Mouse (Mus musculus) heart, embryonic 12.5 days (tissue): Measurements from ENCODE around the gene Rps25. TPM values are rescaled to one million over a fixed set of nuclear protein-coding genes. Genes with fewer than 3 reads are reported as not detected.

Experiments
- ATAC-seq: fragments of 200-750 bp; cut with Nextera tagmentation; 2 replicates; pipeline ENCODE4 v1.8.0; 2017; ENCODE audit warnings: moderate TSS enrichment, moderate library complexity; ENCODE audit not compliant: insufficient number of reproducible peaks, low FRiP score
- H3K27ac ChIP-seq: fragments of 300-500 bp; sonication (generic); 2 replicates; pipeline ENCODE4 v1.5.1; 2016; ENCODE audit warnings: mild to moderate bottlenecking, moderate library complexity; ENCODE audit not compliant: poor library complexity, severe bottlenecking
- H3K27me3 ChIP-seq: fragments of 300-500 bp; sonication (generic); replicated peaks from 2 replicates; pipeline ENCODE4 v1.6.1; 2016; ENCODE audit warnings: mild to moderate bottlenecking, moderate library complexity
- H3K36me3 ChIP-seq: fragments of 300-500 bp; sonication (generic); 2 replicates; pipeline ENCODE4 v1.6.1; 2016; ENCODE audit warnings: mild to moderate bottlenecking, moderate library complexity
- H3K4me1 ChIP-seq: fragments of 300-500 bp; sonication (generic); replicated peaks from 2 replicates; pipeline ENCODE4 v1.6.1; 2016; ENCODE audit warnings: mild to moderate bottlenecking
- H3K4me2 ChIP-seq: fragments of 300-500 bp; sonication (generic); 2 replicates; pipeline ENCODE4 v1.6.1; 2016; ENCODE audit warnings: mild to moderate bottlenecking, moderate library complexity
- H3K4me3 ChIP-seq: fragments of 300-500 bp; sonication (generic); 2 replicates; pipeline ENCODE4 v1.5.1; 2016; ENCODE audit warnings: mild to moderate bottlenecking
- H3K9ac ChIP-seq: fragments of 300-500 bp; sonication (generic); 2 replicates; pipeline ENCODE4 v1.6.1; 2016; ENCODE audit warnings: mild to moderate bottlenecking, moderate library complexity
- H3K9me3 ChIP-seq: fragments of 300-500 bp; sonication (generic); replicated peaks from 2 replicates; pipeline ENCODE4 v1.6.1; 2016; ENCODE audit warnings: mild to moderate bottlenecking, moderate library complexity
- WGBS: fragments of 180-500 bp; shearing (Covaris S2); methylation state at CpG from one replicate; pipeline ENCODE4 v1.1.7; 2016; 5-methylcytosine and 5-hydroxymethylcytosine counted together
- microRNA-seq: library from miRNA; unstranded; fragments of <30 nt; microRNA quantifications from one replicate; pipeline ENCODE4, GENCODE M21; 2017
- polyA plus RNA-seq: library from polyadenylated mRNA; unstranded; fragments of >200 nt; fragmentation: Nextera tagmentation; extraction: Ambion mirVana; gene quantifications from 2 replicates; pipeline ENCODE4 v1.2.1, GENCODE M21; 2016

Rps25 gene
- polyA plus RNA-seq, 1 experiment from 2014 or later, result 1,234 TPM

DNA sequence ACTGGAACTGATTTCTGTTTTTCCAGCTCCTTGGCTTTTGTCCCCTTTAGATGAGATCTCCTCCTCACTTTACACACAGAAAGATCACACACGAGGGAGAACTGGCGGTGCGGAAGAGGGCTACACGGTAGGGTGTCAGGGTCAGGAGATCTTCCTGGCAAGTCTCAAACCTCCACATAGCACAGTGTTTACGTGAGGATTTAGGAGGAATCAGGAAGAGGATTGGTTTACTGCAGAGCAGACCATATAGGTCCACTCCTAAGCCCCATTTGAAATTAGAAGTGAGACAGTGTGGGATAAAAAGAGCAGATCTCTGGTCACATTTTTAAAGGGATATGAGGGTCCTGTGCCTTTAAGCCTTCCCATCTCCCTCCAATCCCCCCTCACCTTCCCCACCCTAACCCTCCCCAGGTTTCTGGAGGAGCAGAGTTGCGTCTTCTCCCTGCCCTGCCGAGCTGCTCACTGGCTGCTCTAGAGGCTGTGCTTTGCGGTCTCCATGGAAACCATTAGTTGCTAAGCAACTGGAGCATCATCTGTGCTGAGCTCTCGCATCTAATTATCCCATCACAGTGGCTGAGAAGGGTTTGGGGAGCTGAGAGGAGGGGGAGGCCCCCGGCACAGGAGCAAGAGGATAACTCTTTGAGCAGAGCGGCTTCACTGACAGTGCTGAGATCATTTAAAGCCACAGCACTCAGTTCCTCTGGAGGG is 50.2 kb downstream of the Rps25 start:
- H3K9me3 ChIP-seq, result no peaks in the 10 kb centered on the region
- 11% methylated on average over 11 of the region's 11 CpGs for WGBS
- peaks cover 5% of the 10 kb centered on the region; the same call in 1 of the 2 replicates for H3K4me1 ChIP-seq
- no peaks in the 10 kb centered on the region for H3K36me3 ChIP-seq
- no peak overlapping the region for H3K4me2 ChIP-seq
- H3K4me3 ChIP-seq, result no peak overlapping the region
- no peak overlapping the region for H3K9ac ChIP-seq
- no peak overlapping the region for H3K27ac ChIP-seq
- peaks cover 61% of the 10 kb centered on the region for H3K27me3 ChIP-seq
- ATAC-seq, result no peak

Small RNAs within 50 kb of the gene (microRNA-seq; reads per million reads assigned to microRNA genes)
- gene Mir7085, result not detected

Other genes with a start within 250 kb of the Rps25 start
- gene Cbl, start 173.1 kb upstream of the Rps25 start, polyA plus RNA-seq, result 18.3 and 20.0 TPM in 2 replicates
- not detected in 2 replicates for gene Ccdc153, start 166.5 kb upstream of the Rps25 start, polyA plus RNA-seq
- not detected in 2 replicates for gene Pdzd3, start 155.7 kb upstream of the Rps25 start, polyA plus RNA-seq
- 6.9 and 7.7 TPM in 2 replicates for gene Nlrx1, start 138.5 kb upstream of the Rps25 start, polyA plus RNA-seq
- 4.3 and 4.6 TPM in 2 replicates for gene Abcg4, start 118.5 kb upstream of the Rps25 start, polyA plus RNA-seq
- 16.5 and 18.3 TPM in 2 replicates for gene Hinfp, start 101.5 kb upstream of the Rps25 start, polyA plus RNA-seq
- gene C2cd2l, start 86.9 kb upstream of the Rps25 start, polyA plus RNA-seq, result 8.6 and 10.3 TPM in 2 replicates
- 29.7 and 31.4 TPM in 2 replicates for gene Dpagt1, start 81.1 kb upstream of the Rps25 start, polyA plus RNA-seq
- gene H2afx, start 72.4 kb upstream of the Rps25 start, polyA plus RNA-seq, result 221 and 231 TPM in 2 replicates
- gene Hmbs, start 62.9 kb upstream of the Rps25 start, polyA plus RNA-seq, result 158 and 176 TPM in 2 replicates
- 19.7 and 21.8 TPM in 2 replicates for gene Vps11, start 45.5 kb upstream of the Rps25 start, polyA plus RNA-seq
- 21.5 and 23.6 TPM in 2 replicates for gene Hyou1, start 27.6 kb upstream of the Rps25 start, polyA plus RNA-seq
- gene Slc37a4, start 10.3 kb upstream of the Rps25 start, polyA plus RNA-seq, result 28.1 and 33.0 TPM in 2 replicates
- 82.6 and 85.2 TPM in 2 replicates for gene Trappc4, start 461 bp downstream of the Rps25 start, polyA plus RNA-seq
- gene Ccdc84, start 11.4 kb downstream of the Rps25 start, polyA plus RNA-seq, result 19.1 and 21.6 TPM in 2 replicates
- not detected in 2 replicates for gene Foxr1, start 34.0 kb downstream of the Rps25 start, polyA plus RNA-seq
- 0.42 TPM in 1 of 2 replicates, not detected in the other for gene Upk2, start 47.8 kb downstream of the Rps25 start, polyA plus RNA-seq
- gene Bcl9l, start 75.7 kb downstream of the Rps25 start, polyA plus RNA-seq, result 11.3 and 12.3 TPM in 2 replicates
- not detected in 2 replicates for gene Cxcr5, start 154.7 kb downstream of the Rps25 start, polyA plus RNA-seq
- 12.4 and 13.5 TPM in 2 replicates for gene Ddx6, start 197.8 kb downstream of the Rps25 start, polyA plus RNA-seq